Mouse (Mus musculus): ENCODE measurements at regions not wholly inside any gene's neighbourhood (a gene's known extent, or its start where the extent isn't known, plus 50 kb on each side); places are given as distances from the start of the nearest gene placed in this dataset.

GRCm38 (mm10) chr16:80196302-80196701, 1004.2 kb upstream of the Ncam2 start:
- DNase-seq, result no peak
- intact Hi-C loops (cut with DNase I), result no loop called here

- DNase-seq, result no peak
- intact Hi-C loops (cut with DNase I), result no loop called here
Observed at GRCm38 (mm10) chr16:80202811-80203210, 997.7 kb upstream of the Ncam2 start.

DNA sequence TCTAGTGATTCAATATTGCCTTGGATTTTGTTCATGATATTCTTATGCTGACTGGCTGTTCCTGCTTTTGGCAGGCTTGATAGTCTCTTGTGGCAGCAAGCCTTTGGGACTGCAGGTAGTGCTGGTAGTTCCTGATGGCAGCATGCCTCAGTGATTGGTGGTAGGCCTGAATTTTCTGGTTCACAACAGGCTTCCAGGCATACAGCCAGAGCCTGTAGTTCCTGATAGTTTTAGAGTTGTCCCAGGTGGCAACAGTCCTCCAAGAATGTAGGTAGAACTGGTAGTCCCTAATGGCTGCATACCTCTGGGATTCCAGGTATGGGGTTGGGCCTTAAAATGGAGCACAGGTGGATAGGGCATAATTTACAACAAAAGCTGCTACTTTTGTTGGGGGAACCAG, 987.7 kb upstream of the Ncam2 start:
- peak; percentile 2 for DNase-seq
- intact Hi-C loops (cut with DNase I), result no loop called here

- intact Hi-C loops (cut with DNase I), result no loop called here
- DNase-seq, result no peak
Observed at GRCm38 (mm10) chr16:80255441-80255840, 945.1 kb upstream of the Ncam2 start.

DNA sequence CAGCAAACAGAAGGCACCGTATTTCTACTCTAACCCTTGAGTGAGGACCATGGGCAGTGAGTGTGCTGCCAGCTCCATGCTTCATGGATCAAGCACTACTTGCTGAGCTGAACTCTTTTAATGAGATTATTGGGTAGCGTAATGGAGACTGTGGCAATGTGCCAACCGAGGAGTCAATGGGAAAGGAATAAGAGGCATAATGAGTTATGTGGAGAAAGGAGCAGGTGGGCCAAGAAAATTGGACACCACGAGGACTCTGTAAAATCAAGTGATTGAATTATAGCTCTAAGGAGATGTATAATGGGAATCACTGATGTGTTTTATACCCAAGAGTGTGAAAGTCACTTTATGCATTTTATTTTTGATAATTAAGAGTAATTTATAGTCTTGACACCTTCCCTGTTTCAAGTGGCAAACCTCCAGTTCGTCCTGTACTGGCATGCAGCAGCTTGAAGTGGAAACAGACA, 934.3 kb upstream of the Ncam2 start:
- intact Hi-C loops (cut with DNase I), result no loop called here
- peak; percentile 76 for DNase-seq

DNA sequence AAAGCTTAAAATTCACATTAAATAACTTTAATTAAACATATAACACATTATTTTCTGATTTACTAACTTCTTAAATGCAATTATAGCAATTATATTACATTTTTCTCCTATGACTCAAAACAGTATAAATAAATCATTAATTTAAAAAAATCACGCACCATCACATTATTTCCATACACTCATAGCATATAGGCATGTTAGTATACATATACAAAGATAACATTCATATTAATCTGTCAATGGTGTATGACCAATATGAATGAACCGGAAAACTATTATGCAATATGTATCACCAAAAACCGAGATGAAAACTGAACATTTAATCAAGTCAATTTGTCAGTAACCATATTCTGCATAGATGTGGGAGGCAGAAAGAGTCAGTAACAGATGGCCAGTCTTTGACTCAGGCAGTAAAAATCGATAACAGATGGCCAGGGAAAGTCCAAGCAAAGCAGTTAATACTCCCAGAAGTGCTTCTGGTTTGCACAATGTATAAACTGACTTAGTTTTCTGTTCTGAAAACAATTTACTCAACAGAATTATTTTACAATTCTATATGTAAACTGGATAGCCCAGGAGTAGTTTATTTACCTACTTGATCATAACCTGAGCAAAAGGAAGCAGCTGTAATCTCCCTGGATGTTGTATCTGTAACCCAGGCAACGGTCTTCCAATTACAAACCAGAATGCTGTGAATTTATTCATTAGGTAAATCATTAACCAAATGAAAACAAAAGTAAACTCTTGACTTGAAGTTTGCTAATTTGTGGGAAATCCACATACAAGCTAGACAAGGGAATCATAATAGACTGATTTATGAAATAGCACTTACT, 928.0 kb upstream of the Ncam2 start:
- no peak for DNase-seq
- intact Hi-C loops (cut with DNase I), result no loop called here

Data from left cerebral cortex, postnatal 4 days (tissue).